Mouse (Mus musculus) ES-CJ7 (cell line): ENCODE data around the gene Nos3.

Experiments used
- DNase-seq: peaks from one replicate; pipeline ENCODE4 v3.0.0; 2011; ENCODE audit warnings: low read depth, low spot score

Gene Nos3

GRCm38 (mm10) chr5:24364508-24364907, at the start of gene Nos3:
Gene Nos3 (plus strand): TSS chr5:24364810.
- no peak for DNase-seq

GRCm38 (mm10) chr5:24319776-24320466, 44.7 kb upstream of the Nos3 start:
- peak; percentile 64 for DNase-seq

GRCm38 (mm10) chr5:24320467-24320813, 44.2 kb upstream of the Nos3 start:
- DNase-seq = no peak

- DNase-seq = no peak
Measured at GRCm38 (mm10) chr5:24320894-24321293, 43.7 kb upstream of the Nos3 start.

- DNase-seq = peak; percentile 50
Measured at GRCm38 (mm10) chr5:24321711-24322682, 42.6 kb upstream of the Nos3 start.

GRCm38 (mm10) chr5:24325251-24325650, 39.4 kb upstream of the Nos3 start:
- peak; percentile 81 for DNase-seq

- DNase-seq = no peak
Measured at GRCm38 (mm10) chr5:24326166-24326841, 38.3 kb upstream of the Nos3 start.

- no peak for DNase-seq
Measured at GRCm38 (mm10) chr5:24326842-24327417, 37.7 kb upstream of the Nos3 start.

- no peak for DNase-seq
Measured at GRCm38 (mm10) chr5:24328813-24329211, 35.8 kb upstream of the Nos3 start.

- DNase-seq = no peak
Measured at GRCm38 (mm10) chr5:24329212-24329964, 35.2 kb upstream of the Nos3 start.

GRCm38 (mm10) chr5:24329965-24330298, 34.7 kb upstream of the Nos3 start:
- no peak for DNase-seq

GRCm38 (mm10) chr5:24332401-24332800, 32.2 kb upstream of the Nos3 start:
- DNase-seq = no peak

- DNase-seq = no peak
Measured at GRCm38 (mm10) chr5:24334749-24335148, 29.9 kb upstream of the Nos3 start.

- peak; percentile 77 for DNase-seq
Measured at GRCm38 (mm10) chr5:24335888-24336511, 28.6 kb upstream of the Nos3 start.

GRCm38 (mm10) chr5:24337366-24337765, 27.2 kb upstream of the Nos3 start:
- no peak for DNase-seq

- no peak for DNase-seq
Measured at GRCm38 (mm10) chr5:24337821-24338220, 26.8 kb upstream of the Nos3 start.

GRCm38 (mm10) chr5:24342205-24342963, 22.2 kb upstream of the Nos3 start:
- no peak for DNase-seq

- DNase-seq = no peak
Measured at GRCm38 (mm10) chr5:24342966-24343365, 21.6 kb upstream of the Nos3 start.

- DNase-seq = no peak
Measured at GRCm38 (mm10) chr5:24343379-24343778, 21.2 kb upstream of the Nos3 start.

- no peak for DNase-seq
Measured at GRCm38 (mm10) chr5:24343977-24344436, 20.6 kb upstream of the Nos3 start.
